Mouse (Mus musculus): ENCODE data around the gene Nsa2. TPM values are rescaled to one million over a fixed set of nuclear protein-coding genes. Genes with fewer than 3 reads are reported as not detected.

The Nsa2 gene
- polyA plus RNA-seq, 1 experiment from 2014 or later, result 42.9 TPM

- H3K4me3 ChIP-seq (replicated peaks), result no peak overlapping the region
- H3K36me3 ChIP-seq, result no peaks in the 10 kb centered on the region
- WGBS, result 94% methylated on average over 3 of the region's 3 CpGs
- no peaks in the 10 kb centered on the region for H3K4me1 ChIP-seq (replicated peaks)
- ATAC-seq, result no peak
- no peak overlapping the region for H3K9ac ChIP-seq (replicated peaks)
- H3K4me2 ChIP-seq (replicated peaks), result no peak overlapping the region
- H3K27ac ChIP-seq, result no peak overlapping the region
- H3K9me3 ChIP-seq, result no peaks in the 10 kb centered on the region
- H3K27me3 ChIP-seq, result no peaks in the 10 kb centered on the region
Observed at GRCm38 (mm10) chr13:97080615-97081014, 57.1 kb downstream of the Nsa2 start.

DNA sequence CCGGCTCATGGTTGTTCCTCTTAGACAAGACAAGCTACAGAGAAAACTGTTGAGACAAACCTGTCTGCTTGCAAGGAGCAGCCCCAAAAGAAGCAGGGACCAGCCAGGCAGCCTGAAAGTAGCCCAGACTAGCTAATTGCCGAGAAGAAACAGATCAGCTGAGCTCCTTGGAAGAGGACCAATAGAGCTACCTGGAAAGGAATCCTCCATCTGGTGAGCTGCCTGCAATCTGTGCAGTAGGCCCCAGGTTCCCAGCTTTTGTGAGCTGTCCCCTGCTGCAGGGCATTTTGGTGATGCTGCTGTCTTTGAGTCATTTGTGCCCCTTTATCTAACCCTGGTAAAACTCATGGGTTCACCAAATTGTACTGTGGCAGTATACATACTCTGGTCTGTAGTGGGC, 57.5 kb downstream of the Nsa2 start:
- Histone ChIP-seq H3K27ac (no peak overlapping the region), H3K4me2 (replicated peaks) (no peak overlapping the region), H3K4me1 (replicated peaks) (no peaks in the 10 kb centered on the region), H3K36me3 (no peaks in the 10 kb centered on the region), H3K9me3 (no peaks in the 10 kb centered on the region), H3K4me3 (replicated peaks) (no peak overlapping the region), H3K27me3 (no peaks in the 10 kb centered on the region), H3K9ac (replicated peaks) (no peak overlapping the region)
- WGBS, result 84% methylated on average over 2 of the region's 2 CpGs
- no peak for ATAC-seq

Other genes starting within 250 kb of the Nsa2 start
- 0.12 and 0.15 TPM in 2 replicates for gene Gcnt4, start 213.2 kb downstream of the Nsa2 start, polyA plus RNA-seq (2015; fragmentation: Nextera tagmentation; extraction: Ambion mirVana)
- gene 1700029F12Rik, start 103.6 kb downstream of the Nsa2 start, polyA plus RNA-seq (2015; fragmentation: Nextera tagmentation; extraction: Ambion mirVana), result not detected in 2 replicates
- gene Fam169a, start 70.7 kb downstream of the Nsa2 start, polyA plus RNA-seq (2015; fragmentation: Nextera tagmentation; extraction: Ambion mirVana), result 18.6 and 18.8 TPM in 2 replicates
- 0.43 and 1.1 TPM in 2 replicates for gene Gm6169, start 38.7 kb downstream of the Nsa2 start, polyA plus RNA-seq (2015; fragmentation: Nextera tagmentation; extraction: Ambion mirVana)
- gene Gfm2, start within 50 bp of the Nsa2 start, polyA plus RNA-seq (2015; fragmentation: Nextera tagmentation; extraction: Ambion mirVana), result 38.3 and 42.1 TPM in 2 replicates
- gene Hexb, start 60.4 kb upstream of the Nsa2 start, polyA plus RNA-seq (2015; fragmentation: Nextera tagmentation; extraction: Ambion mirVana), result 26.1 and 26.4 TPM in 2 replicates
- gene Enc1, start 103.2 kb upstream of the Nsa2 start, polyA plus RNA-seq (2015; fragmentation: Nextera tagmentation; extraction: Ambion mirVana), result 50.2 and 52.1 TPM in 2 replicates